Mouse (Mus musculus): ENCODE results near the gene Pfdn2.

Pfdn2 gene

DNA sequence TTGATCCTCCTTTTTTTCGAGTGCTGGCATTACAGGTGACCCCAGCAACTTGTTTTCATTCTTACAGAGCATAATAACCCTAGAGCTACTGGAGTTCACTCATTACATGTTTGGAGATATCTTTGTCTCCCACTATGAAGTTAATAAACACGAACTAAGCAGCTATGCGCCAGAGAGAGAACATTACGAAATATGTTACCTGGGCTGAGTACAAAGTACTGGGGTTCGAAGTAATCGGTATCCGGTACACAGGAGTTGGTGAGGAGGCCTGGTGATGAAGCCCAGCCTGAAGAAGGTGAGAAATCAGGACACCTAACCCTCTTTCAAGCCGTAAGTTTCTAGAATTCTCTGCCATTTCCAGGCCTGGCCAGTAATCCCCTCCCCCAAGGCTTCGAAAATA lies 755 bp upstream of the Pfdn2 start:
- TF ChIP-seq GATA4 (IDR thresholded peaks at IDR 0.05; ENCODE audit: insufficient replicate concordance, low read length), result no peak

DNA sequence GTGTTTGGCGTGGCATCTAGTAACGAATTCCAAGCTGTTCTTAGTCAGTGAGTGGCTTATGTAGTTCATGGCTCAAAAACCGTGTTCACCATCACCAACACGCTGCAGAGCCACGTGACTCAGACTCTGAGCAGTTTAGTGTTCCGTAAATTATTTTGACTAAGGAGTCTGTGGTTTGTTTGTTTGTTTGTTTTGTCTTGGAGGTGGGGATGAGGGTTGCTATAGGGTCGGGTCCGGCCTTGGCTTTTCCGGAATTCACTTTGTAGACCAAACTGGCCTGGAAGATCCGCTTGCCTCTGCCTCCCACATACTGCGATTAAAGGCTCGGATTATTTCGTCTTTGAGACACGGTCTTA lies 603 bp downstream of the Pfdn2 start:
- TF ChIP-seq GATA4 (IDR thresholded peaks at IDR 0.05; ENCODE audit: insufficient replicate concordance, low read length), result no peak

DNA sequence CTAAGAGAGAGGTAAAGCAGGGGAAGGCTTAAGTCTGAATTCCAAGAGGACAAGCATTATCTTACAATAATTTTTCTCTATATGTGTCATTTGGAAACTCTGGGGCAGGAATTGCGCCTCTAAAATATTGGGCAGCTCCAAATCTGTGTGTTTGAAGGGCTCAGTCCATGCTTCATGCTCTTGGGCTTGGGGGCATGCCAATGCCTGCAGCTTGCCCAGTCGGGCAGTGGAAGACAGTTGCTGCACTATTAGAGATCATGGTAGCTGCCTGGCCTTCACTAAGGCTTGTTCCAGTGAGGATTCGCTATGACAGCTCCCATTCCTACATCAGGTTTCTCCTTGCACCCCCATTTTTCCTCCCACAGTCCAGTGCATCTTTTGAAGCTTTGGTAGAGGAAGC lies 3.2 kb downstream of the Pfdn2 start:
- TF ChIP-seq GATA4 (IDR thresholded peaks at IDR 0.05; ENCODE audit: insufficient replicate concordance, low read length), result no peak

DNA sequence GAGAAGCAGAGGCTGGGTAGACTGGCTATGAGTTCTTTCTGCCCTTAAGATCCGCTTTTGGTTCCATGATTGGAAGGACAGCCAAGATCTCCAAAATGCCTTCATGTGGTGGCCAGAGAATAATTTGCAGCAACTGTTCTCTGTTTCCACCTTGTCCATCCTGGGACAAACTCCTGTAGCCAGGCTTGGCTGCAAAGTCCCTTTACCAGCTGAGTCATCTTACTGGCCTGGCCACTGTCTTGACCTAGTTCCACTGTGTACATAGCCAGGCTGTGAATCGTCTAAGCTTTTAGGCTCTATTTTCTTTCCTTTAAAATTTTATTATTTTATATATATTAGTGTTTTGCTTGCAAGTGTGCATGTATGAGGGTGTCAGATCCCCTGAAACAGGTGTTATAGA lies 3.7 kb downstream of the Pfdn2 start:
- no peak for TF ChIP-seq GATA4 (IDR thresholded peaks at IDR 0.05; ENCODE audit: insufficient replicate concordance, low read length)

DNA sequence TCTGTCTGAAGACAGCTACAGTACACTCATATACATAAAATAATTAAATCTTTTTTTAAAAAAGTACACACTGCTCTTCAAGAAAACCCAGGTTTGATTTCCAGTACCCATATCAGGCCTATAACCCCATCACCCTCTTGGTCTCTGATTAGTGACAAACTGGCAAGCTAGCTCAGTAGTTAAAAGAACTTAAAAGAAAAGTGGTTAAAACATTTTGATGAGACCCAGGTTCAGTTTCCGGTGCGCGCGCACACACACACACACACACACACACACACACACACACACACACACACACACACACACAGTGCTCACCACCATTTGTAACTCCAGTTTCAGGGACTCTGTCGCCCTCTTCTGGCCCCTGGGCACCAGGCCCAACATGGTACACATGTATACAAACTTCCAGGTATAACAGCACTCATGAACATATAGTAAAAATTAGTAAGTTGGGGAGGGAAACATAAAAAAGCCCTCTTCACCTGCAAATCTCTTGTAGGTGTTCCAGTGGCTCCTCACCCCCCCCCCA lies 10.4 kb downstream of the Pfdn2 start:
- TF ChIP-seq GATA4 (IDR thresholded peaks at IDR 0.05; ENCODE audit: insufficient replicate concordance, low read length), result no peak

DNA sequence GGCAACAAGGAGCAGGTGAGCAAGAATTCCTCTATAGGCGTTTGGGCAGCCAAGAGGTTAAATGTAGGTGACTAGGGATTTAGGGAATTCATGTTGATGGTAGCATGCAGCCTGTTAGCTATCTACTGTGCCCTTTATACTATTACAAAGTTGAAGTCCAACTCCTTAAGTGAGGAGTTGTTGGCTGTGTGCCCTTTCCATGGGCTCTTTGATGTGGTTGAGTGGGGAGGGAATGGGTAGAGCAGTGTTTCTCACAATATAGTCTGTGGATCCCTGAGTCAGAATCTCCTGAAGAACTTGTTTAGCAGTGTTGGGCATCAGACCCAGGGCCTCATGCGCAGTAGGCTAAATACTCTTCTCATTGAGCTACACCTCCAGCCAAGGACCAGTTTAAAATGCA lies 11.3 kb downstream of the Pfdn2 start:
- no peak for TF ChIP-seq GATA4 (IDR thresholded peaks at IDR 0.05; ENCODE audit: insufficient replicate concordance, low read length)

DNA sequence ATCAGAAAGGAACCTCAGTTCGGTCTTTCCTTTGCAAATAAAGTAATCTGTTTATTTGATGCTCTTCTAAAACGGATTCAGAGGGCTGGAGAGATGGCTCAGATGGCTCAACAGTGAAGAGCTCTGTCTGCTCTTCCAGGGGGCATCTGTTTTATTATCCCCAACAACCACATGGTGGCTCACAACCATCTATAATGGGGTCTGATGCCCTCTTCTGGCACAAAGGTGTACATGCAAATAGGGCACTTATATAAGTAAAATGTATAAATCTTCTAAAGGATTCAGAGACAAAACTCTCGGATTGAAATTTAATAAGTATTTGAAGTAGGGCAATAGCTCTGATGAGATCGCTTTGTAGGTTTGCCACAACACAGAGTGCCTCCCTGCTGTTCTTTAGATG lies 13.0 kb downstream of the Pfdn2 start:
- no peak for TF ChIP-seq GATA4 (IDR thresholded peaks at IDR 0.05; ENCODE audit: insufficient replicate concordance, low read length)

DNA sequence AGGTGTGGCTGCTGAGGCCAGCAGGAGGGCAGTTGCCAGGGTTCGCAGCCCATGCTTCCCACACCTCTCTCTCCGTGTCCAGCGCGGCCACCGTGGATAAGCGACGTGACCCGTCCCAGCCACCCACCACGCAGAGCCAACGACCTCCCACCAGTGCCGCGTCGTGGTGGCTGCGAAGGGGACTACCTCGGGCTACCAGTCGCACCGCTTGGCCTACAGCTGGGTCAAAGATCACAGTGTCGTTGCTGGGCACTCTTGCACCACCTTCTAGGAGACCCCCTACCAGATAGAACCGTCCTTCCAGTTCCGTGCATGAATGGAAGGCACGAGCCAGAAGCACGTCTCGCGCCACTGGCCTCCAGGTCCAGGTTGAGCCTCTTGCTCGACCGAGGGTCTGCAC lies 14.8 kb downstream of the Pfdn2 start:
- no peak for TF ChIP-seq GATA4 (IDR thresholded peaks at IDR 0.05; ENCODE audit: insufficient replicate concordance, low read length)

DNA sequence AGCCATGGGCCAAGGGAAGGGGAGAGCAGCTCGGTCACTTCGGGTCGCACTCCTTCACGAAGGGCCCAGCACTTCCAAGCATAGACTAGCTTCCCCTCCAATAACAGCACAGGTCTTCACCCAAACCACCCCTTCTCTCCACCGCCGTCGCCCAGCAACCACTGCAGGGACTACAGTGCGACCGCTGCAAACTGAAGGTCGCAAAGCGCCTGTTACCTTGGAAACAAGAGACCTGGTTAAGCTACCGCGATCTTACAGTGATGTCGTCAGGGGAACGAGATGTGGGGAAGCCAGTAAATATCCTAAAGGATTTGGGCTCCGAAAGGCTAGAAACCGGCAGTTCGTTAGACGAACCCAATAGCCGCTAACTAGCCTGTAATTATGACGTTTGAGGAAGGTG lies 15.2 kb downstream of the Pfdn2 start, which contains the start of gene Klhdc9:
Gene Klhdc9, minus strand, starts transcription at position 143 of the 400 bp plus-strand sequence.
- TF ChIP-seq GATA4 (IDR thresholded peaks at IDR 0.05; ENCODE audit: insufficient replicate concordance, low read length), result no peak

DNA sequence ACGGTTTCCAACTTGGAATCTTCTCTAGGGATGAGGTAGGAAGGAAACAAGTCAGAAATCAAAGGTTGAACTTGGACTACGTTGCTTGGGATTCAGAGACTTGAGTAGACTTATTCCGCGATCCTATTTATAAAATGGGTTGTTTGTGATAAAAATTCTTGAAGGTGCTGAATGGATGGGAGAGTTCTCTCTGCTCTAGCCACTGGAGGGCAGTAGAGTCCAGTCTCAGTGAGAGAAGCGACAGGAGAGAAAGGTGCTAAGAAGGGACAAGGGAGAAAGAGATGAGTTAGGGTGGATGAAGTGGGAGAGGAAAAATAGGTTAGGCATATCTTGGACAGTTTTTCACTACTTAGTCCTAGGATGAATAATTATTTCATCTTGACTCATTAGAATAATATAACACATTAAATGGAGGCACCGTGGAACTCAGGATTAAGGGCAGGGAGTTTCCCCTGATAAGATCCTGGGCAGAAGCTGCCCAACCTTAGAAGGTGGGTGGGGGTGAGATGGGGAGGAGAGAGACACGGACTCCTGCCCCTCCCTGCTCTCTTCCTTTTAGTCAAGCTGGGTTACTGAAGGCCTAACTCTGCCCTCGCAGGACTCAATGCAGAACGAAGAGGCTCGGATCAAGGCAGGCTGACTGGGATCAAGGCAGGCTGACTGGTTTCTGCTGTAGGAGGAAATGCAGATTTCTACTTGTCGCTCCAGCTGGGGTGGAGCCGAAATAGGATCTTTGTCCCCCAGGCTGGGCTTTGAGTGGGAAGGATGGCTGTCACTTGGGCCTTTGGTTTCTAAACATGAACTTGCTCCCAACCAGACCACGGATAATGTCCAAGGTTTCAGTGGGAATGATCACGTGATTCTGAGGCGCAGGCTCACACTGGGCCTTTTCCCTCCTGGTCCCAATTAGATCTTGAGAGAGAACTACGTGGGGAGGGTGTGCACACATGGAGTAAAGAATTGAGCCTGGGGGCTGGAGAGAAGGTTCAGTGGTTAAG lies 15.9 kb downstream of the Pfdn2 start:
- no peak for TF ChIP-seq GATA4 (IDR thresholded peaks at IDR 0.05; ENCODE audit: insufficient replicate concordance, low read length)

DNA sequence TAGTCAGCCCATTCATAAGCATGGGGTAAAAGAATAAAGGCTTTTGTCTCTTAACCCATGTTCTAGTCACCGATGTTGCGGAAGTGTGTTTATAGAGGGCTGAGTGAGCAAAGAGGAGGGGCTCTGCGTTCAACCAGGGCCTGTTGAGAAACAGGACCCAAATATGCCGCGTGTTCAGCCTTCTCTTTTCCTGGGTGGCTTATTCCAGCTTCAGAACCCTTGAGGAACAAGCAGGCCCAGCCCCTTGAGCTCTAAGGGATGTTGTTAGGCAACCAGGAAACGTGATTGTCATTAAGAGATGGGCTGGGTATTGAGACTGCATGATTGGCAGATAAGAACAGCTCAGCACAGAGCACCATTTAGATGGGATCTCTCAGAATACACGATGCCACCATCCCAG lies 20.5 kb downstream of the Pfdn2 start:
- TF ChIP-seq GATA4 (IDR thresholded peaks at IDR 0.05; ENCODE audit: insufficient replicate concordance, low read length), result no peak

DNA sequence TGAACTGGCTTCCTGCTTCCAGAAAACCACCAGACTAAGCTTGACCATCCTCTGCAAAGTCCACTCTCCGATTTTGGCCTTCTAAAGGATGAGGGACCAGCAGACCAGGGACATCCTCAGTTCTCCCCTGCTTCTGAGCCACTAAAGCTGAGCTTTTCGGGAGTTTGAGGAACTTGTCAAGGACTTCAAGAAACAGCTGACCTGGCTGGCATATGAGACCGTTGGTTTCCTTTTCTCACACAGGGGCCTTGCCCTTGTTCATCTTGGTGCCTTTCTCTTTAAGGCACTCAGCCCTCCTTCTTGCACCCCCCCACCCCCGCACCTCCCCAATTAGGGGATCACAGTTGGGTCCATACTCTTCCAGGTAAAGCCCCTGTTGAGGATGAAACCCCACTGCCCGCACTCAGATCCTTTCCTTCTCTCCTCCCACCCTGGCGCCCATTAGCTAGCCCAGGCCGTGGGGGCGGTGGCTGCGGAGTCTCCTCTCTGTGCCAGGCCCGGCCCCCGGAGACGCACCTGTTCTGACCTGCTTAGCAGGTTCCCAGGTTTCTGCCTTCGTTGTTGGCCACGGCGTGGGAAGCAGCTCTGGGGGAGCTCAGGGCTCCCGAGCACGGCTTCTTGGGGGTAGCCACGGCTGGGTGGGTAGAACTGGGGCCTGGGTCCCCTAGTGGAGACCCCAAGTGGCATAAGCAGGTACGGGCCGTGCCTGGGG lies 24.5 kb downstream of the Pfdn2 start, which contains the start of gene Nectin4:
Gene Nectin4, plus strand, starts transcription at position 255 of the 712 bp plus-strand sequence.
- no peak for TF ChIP-seq GATA4 (IDR thresholded peaks at IDR 0.05; ENCODE audit: insufficient replicate concordance, low read length)

DNA sequence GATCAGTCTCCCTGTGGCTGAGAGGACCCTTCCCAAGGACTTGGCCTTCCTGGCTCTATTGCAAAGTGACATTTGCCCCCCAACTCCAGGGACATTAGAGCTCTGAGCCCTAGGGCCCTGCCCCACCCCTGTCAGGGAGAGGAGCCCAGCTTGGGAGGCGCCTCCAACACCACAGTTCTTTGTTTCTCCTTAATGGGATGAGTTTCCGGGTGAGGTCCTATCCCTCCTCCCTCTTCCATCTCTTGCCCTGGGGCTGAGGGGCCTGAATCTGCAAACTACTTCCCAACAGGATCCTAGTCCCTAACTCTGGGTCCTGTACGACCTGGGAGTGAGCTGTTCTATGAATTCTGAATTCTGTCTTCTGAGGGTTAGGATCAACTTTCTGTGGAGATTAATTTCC lies 27.4 kb downstream of the Pfdn2 start:
- no peak for TF ChIP-seq GATA4 (IDR thresholded peaks at IDR 0.05; ENCODE audit: insufficient replicate concordance, low read length)

DNA sequence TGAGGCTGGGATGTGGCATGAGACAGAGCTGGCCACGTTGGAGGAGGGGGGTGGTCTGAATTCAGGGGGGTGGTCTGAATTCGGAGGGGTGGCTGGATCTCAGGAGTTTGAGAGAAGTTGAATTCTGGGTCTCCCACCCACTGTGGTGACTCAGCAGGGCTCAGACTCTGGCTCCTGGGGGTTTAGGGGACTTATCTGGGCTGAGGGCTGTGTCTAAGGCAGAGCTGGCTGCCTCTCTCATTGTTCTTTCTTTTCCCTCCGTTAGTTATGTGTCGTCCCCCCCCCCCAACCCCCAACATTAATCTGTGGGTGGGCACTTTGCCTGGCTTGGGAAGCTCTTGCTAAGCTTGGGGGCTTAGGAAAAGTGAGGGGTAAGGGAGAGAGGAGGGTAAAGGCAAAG lies 28.5 kb downstream of the Pfdn2 start:
- TF ChIP-seq GATA4 (IDR thresholded peaks at IDR 0.05; ENCODE audit: insufficient replicate concordance, low read length), result no peak

DNA sequence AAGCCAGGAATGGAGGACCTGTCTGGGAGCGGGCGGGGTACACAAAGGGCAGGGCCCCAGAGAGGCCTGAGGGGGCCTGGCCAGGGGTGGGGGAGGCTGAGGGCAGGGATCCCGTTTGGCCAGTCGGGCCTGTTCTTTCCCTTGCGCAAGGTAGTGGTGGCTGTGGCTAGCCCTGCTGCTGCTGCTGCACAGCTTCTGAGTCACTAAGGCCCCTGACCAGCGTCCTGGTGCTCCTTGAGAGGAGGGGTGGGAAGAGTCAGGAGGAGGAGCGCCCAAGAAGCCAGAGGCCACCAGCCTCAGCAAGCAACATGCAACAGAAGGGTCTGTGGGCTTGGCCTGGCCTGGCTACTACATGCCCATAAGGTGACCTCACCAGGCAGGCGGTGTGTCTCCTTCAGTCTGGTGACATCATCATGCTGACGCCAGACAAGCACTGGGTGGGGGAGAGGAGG lies 30.2 kb downstream of the Pfdn2 start:
- TF ChIP-seq GATA4 (IDR thresholded peaks at IDR 0.05; ENCODE audit: insufficient replicate concordance, low read length), result no peak

DNA sequence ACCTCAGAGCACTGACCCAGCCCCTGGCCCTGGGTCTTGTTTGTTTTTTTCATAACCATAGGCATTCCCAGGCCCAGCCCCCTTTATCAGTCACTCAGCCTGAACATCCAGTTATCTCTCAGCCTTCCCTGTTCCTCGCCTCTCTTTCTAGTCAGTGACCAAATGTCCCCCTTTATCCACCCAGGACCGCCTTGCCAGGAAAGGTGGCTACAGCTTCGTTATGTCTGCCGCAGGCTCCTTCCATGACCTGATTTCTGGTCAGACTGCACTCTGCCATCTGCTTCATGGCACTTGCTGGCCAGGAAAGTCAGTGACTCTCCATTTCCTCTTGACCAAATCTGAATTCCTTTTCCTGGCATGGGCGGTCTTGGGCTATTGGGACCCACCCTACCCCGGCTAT lies 32.8 kb downstream of the Pfdn2 start:
- TF ChIP-seq GATA4 (IDR thresholded peaks at IDR 0.05; ENCODE audit: insufficient replicate concordance, low read length), result no peak
